Mouse (Mus musculus) olfactory bulb, adult 2 months (tissue): ENCODE results near the gene Twnk. TPM values are rescaled to one million over a fixed set of nuclear protein-coding genes. Genes with fewer than 3 reads are reported as not detected.

ENCODE experiments used
- H3K27ac ChIP-seq: fragments of 200-500 bp; 2 replicates; pipeline ENCODE4 v1.5.1; 2012; ENCODE audit warnings: low read depth, low read length; ENCODE audit not compliant: insufficient read depth
- H3K4me1 ChIP-seq: fragments of 200-500 bp; 2 replicates; pipeline ENCODE4 v1.6.1; 2012; ENCODE audit warnings: low read length; ENCODE audit not compliant: control insufficient read depth, insufficient read depth
- H3K4me3 ChIP-seq: fragments of 200-500 bp; 2 replicates; pipeline ENCODE4 v1.5.1; 2012; ENCODE audit warnings: mild to moderate bottlenecking, low read depth, low read length, moderate library complexity; ENCODE audit not compliant: insufficient read depth
- CTCF ChIP-seq: fragments of 200-500 bp; IDR thresholded peaks from 2 replicates; pipeline ENCODE4 v1.5.1; 2012; ENCODE audit warnings: low read depth, mild to moderate bottlenecking, low read length, moderate library complexity; ENCODE audit not compliant: insufficient read depth
- POLR2A ChIP-seq: fragments of 200-500 bp; IDR thresholded peaks from 2 replicates; pipeline ENCODE4 v1.6.1; 2012; ENCODE audit warnings: mild to moderate bottlenecking, low read depth, low read length, moderate library complexity; ENCODE audit not compliant: insufficient read depth
- WGBS: fragments of 180-500 bp; shearing (Covaris S2); methylation state at CpG from one replicate; pipeline ENCODE4 v1.1.7; 2018; 5-methylcytosine and 5-hydroxymethylcytosine counted together
- polyA plus RNA-seq: library from polyadenylated mRNA; stranded (reverse); fragments of >200 nt; gene quantifications from 2 replicates; pipeline ENCODE4 v1.2.4, GENCODE M21; 2012; ENCODE audit warnings: low replicate concordance; ENCODE audit not compliant: missing spikeins, insufficient read depth, insufficient read length

Gene Twnk
- polyA plus RNA-seq, 1 experiment = not detected

DNA sequence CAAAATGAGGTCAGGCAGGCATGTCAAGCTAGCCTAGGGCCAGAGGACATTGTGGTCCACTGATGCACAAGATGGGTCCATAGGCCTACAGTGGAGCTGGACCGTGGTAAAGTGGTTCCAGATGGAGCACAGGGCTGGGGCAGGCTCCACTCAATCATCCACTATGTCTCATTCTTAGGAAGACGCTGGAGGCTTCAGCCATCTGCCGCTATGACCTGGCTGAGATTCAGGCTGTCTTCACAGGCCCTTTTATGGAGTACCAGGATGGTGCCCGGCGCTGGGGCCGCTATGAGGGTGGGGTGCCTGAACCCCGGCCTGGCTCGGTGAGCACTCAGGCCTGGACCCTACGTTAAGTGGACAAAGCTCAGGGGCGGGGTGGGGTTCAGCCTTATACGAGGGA lies 7.7 kb upstream of the Twnk start:
- no peak for TF ChIP-seq POLR2A
- TF ChIP-seq CTCF = no peak
- Histone ChIP-seq H3K4me3 (no peak overlapping the region), H3K4me1 (peaks cover 3% of the 10 kb centered on the region; the same call in 1 of the 2 replicates), H3K27ac (no peak overlapping the region)
- WGBS = 86% methylated on average over 11 of the region's 11 CpGs

DNA sequence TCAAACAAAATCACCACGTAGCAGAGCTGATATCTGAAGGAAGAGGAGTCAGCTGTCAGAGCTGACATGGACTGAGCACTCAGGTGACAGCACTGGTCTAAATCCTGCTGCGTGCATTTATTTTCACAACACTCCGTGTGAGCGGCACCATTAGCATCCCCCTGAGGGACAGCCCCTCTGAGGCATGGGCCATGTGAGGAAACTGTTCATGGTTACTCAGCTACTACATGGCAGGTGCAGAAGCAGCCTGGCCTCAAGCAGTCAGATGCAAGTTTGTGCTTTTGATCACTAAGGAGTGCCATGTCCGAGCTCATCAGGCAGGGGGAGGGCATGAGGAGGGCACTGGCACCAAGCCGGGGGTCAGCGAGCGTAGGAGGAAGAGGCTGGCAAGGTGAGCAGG lies 5.8 kb upstream of the Twnk start:
- WGBS = 86% methylated on average over 8 of the region's 8 CpGs

DNA sequence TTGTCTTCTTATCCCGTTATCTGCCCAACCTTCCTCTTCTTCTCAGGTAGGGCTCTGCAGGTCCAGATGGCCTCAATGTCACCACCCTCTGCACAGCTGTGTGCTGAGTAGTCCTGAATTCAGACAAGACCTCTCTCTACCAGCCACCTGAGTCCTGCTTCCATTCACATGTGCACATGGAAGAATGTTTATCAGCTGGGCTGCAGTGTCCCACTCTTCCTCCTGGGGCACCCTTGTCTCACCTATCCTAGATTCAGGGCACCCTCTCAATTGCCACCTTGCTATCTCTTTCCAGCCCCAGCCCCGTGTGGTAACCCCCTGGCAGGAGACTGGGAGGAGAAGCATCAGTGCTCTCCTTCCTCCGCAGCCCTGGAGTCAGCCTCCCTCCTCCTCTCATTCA lies 3.2 kb upstream of the Twnk start:
- no peak overlapping the region for H3K27ac ChIP-seq
- TF ChIP-seq CTCF (0 out of 2 replicates have a peak, but pooled peaks have one; percentile 12), POLR2A (no peak)
- 52% methylated on average over 3 of the region's 3 CpGs for WGBS
- H3K4me3 ChIP-seq = no peak overlapping the region
- peaks cover 17% of the 10 kb centered on the region for H3K4me1 ChIP-seq

More for the DNA sequence above, 5.8 kb upstream of the Twnk start:
- peaks cover 8% of the 10 kb centered on the region; the same call in 1 of the 2 replicates for H3K4me1 ChIP-seq
- no peak for TF ChIP-seq POLR2A
- TF ChIP-seq CTCF = no peak
- H3K4me3 ChIP-seq = no peak overlapping the region
- H3K27ac ChIP-seq = no peak overlapping the region

DNA sequence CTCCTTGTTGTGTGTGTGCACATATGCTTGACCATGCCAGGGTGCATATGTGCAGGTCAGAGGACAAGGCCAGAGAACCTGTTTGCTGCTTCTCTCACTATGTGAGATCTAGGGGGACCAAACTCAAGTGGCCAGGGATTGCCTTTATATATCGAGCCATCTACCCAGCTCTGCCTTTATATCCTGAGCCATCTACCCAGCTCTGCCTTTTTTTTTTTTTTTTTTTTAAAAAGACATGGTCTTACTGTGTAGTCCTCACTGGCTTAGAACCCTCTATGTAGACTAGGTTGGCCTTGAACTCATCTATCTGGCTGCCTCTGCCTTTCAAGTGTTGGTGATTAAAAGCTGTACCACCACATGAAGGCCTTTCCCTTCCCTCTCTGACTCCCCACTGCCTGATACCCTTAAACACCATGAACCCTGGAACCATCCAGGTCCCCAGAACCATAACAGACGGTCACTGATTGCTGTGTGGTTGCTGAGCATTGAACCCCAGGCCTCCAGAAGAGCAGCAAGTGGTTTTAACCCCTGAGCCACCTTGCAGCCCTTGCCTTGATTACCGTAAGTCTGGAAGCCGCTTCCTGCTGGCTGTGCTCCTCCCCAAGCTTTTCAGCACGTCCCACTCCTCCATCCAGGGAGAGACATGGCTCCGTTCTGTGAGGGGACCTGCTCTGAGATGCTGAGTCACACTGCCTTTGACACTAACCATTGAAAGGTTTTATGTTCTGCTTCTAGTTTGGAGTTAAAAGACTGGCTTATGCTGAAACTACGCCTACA lies 1.5 kb upstream of the Twnk start:
- TF ChIP-seq CTCF (no peak), POLR2A (no peak)
- 80% methylated on average over 7 of the region's 7 CpGs for WGBS
- Histone ChIP-seq H3K4me1 (peaks cover 26% of the 10 kb centered on the region), H3K4me3 (no peak overlapping the region), H3K27ac (no peak overlapping the region)

DNA sequence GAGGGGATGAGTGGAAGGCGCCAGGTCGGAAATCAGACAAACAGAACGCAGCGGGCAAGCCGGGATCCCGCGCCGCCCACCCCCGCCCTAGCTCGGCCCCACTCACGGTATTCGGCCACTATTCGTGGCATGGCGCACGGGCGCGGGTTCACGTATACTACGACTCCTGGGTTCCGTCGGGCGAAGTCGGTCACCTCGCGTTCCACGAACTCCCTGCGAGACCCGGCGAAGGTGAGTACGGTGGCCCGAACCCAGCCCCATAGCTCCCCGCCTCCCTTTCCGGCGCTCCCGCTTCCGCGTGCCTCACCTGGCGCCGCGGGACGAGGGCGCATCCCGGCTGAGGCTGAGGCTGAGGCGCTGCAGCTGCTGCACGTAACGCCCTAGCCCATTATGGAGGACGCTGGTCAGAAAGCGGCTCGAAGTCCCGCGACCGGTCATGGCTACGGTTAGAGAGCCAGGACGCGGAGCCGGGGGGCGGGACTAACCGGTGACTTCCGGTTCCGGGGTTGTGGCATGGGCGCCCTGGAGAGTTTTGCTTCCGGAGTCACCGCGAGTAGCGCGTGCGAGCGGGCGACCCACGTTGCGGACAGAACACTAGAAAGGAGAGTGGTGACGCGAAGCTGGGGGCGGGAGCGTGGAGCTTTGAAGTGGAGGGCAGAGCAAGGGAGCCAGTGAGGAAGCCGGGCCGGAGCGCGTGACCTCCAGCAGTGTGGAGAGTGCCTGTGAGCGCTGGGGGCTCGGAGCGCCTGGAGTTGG lies 672 bp downstream of the Twnk start, which contains the start of gene Mrpl43:
Gene Mrpl43 (minus strand): TSS at position 486 of the 756 bp plus-strand sequence.
- under 1% methylated on average over 82 of the region's 82 CpGs for WGBS
- TF ChIP-seq CTCF (no peak), POLR2A (peak; percentile 66; the same call in 1 of the 2 replicates)
- Histone ChIP-seq H3K4me1 (peaks cover 26% of the 10 kb centered on the region), H3K4me3 (peak within 1 kb of the TSS; percentile 68), H3K27ac (peak within 1 kb of the TSS; percentile 40)

DNA sequence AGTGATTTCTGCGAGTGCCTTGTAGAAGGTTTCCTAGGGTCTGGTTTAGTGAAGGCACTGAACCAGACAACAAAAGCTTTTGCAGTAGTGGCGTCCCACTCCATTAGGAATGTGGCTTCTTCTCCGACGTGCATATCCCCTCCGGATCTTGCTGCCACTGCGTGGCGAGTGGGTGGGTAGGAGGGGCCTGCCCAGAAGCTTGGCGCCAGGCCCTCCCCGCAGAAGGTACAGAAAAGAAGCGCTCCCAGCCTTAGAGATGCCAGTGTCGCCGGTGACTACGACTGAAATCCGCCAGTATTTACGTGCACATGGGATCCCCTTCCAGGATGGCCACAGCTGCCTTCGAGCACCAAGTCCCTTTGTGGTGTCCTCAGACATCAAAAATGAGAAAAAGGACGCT lies 1.6 kb downstream of the Twnk start:
- WGBS = 21% methylated on average over 17 of the region's 17 CpGs
- no peak for TF ChIP-seq POLR2A
- no peak for TF ChIP-seq CTCF
- Histone ChIP-seq H3K4me1 (peaks cover 26% of the 10 kb centered on the region), H3K4me3 (peak overlapping the region; percentile 68), H3K27ac (peak overlapping the region; percentile 35; the same call in 1 of the 2 replicates)

DNA sequence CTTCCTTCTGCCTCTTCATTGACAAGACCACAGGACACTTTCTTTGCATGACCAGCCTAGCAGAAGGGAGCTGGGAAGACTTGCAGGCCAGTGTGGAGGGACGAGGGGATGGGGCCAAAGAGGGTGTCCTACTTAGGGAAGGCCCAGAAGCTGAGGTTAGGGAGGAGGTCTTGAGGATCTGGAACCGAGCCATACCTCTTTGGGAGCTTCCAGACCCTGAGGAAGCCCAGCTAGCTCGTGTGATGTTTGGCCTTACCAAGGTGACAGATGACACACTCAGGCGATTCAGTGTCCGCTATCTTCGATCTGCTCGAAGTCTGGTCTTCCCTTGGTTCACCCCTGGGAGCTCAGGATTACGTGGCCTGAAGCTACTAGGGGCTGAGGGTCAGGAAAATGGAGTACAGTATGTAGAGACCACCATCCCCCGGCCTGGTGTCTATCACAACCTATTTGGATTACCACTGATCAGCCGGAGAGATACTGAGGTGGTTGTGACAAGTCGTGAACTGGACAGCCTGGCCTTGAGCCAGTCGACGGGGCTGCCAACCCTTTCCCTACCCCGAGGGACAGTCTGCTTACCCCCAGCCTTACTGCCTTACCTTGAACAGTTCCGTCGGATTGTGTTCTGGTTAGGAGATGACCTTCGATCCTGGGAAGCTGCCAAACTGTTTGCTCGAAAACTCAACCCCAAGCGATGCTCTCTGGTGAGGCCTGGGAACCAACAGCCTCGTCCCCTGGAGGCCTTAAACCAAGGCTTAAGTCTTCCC lies 2.1 kb downstream of the Twnk start:
- H3K27ac ChIP-seq = no peak overlapping the region
- H3K4me1 ChIP-seq = peaks cover 23% of the 10 kb centered on the region
- TF ChIP-seq CTCF (no peak), POLR2A (no peak)
- 89% methylated on average over 20 of the region's 20 CpGs for WGBS
- H3K4me3 ChIP-seq = peak overlapping the region; percentile 68

DNA sequence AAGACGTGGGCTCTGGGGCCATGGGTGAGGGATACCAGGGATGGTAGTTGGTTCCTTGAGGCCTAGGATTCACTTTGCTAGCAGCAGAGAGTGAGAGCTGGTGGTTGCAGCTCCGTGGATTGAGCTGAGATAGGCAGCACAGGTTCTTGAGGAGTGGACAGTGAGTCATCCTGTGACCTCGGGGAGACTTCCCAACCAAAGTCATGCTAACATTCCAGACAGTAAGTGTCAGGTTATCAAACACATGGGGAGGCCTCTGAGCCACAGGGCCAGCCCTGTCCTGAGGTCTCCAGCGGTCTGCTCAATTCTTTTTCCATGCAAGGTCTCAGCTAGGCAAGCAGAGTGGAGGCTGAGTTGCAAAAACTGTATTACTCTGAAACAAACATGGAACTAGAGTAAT lies 5.2 kb downstream of the Twnk start:
- Histone ChIP-seq H3K4me1 (peaks cover 24% of the 10 kb centered on the region), H3K4me3 (no peak overlapping the region), H3K27ac (no peak overlapping the region)
- TF ChIP-seq CTCF (no peak), POLR2A (no peak)
- WGBS = 92% methylated on average over 4 of the region's 4 CpGs

GRCm38 (mm10) chr19:45012219-45012618 lies 6.8 kb downstream of the Twnk start:
- Histone ChIP-seq H3K4me1 (peaks cover 30% of the 10 kb centered on the region), H3K27ac (no peak overlapping the region), H3K4me3 (no peak overlapping the region)
- TF ChIP-seq CTCF (no peak), POLR2A (no peak)
- WGBS = 86% methylated on average over 8 of the region's 8 CpGs
